In the genomic region with DNA sequence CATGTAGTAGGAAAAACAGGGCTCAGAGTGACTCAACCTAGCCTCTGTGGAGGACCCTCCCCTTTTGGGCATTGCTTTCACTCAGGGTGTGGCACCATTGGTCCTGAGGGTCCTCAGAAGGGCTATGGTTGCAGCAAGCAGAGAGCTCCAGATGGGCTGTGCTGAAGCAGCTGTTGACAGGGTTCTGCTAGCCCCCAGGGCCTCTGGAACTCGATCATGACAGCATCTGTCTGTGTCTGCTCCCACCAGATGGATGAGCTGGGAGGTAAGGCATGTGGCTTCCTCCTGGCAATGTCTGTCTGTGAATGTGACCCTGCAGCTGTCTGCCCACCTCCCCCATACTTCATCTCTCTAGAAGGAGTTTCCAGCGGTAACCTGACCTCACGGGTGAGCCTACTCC, we compare ENCODE assay signal across 16 mouse cellular contexts. TPM values are rescaled to one million over a fixed set of nuclear protein-coding genes. Genes with fewer than 3 reads are reported as not detected.
DNase-seq lines count a peak whose midpoint lies in the region; ATAC-seq lines count a peak whose summit lies in the region.
"Had no signal": no experiment of that assay in that cellular context is flagged by ENCODE, and none has a peak within 500 bp of the region (broad histone marks: within the 10 kb centered on the region; RNA-seq: fewer than 3 reads in every experiment).

No protein-coding gene starts in this region.

- H3K36me3 ChIP-seq in kidney, embryonic 15.5 days: no peaks in the 10 kb centered on the region
- no peaks in the 10 kb centered on the region for H3K36me3 ChIP-seq in embryonic facial prominence, embryonic 12.5 days
- no peaks in the 10 kb centered on the region for H3K36me3 ChIP-seq in neural tube, embryonic 11.5 days (ENCODE audit: control insufficient read depth, insufficient read depth, low read length)
- H3K36me3 ChIP-seq: intestine, embryonic 15.5 days had no signal

- no peak overlapping the region for H3K4me3 ChIP-seq in kidney, embryonic 15.5 days (replicated peaks)
- H3K4me3 ChIP-seq in embryonic facial prominence, embryonic 12.5 days: no peak overlapping the region
- no peak overlapping the region for H3K4me3 ChIP-seq in neural tube, embryonic 11.5 days (ENCODE audit: low read depth, low read length)
- H3K4me3 ChIP-seq: erythroblast, embryonic 14.5 days; intestine, embryonic 15.5 days had no signal

- H3K4me2 ChIP-seq in kidney, embryonic 15.5 days: no peak overlapping the region
- H3K4me2 ChIP-seq in embryonic facial prominence, embryonic 12.5 days (replicated peaks): no peak overlapping the region
- H3K4me2 ChIP-seq in neural tube, embryonic 11.5 days (ENCODE audit: low read depth): no peak overlapping the region
- H3K4me2 ChIP-seq: intestine, embryonic 15.5 days had no signal

- 0 out of 2 replicates have a peak, but pooled peaks cover 5% of the 10 kb centered on the region for H3K27me3 ChIP-seq in kidney, embryonic 15.5 days
- no peaks in the 10 kb centered on the region for H3K27me3 ChIP-seq in embryonic facial prominence, embryonic 12.5 days
- no peaks in the 10 kb centered on the region for H3K27me3 ChIP-seq in neural tube, embryonic 11.5 days (ENCODE audit: control insufficient read depth, insufficient read depth, low read length)
- H3K27me3 ChIP-seq: intestine, embryonic 15.5 days had no signal

- H3K9me3 ChIP-seq in kidney, embryonic 15.5 days (replicated peaks): no peaks in the 10 kb centered on the region
- no peaks in the 10 kb centered on the region for H3K9me3 ChIP-seq in embryonic facial prominence, embryonic 12.5 days
- no peaks in the 10 kb centered on the region for H3K9me3 ChIP-seq in neural tube, embryonic 11.5 days (ENCODE audit: control insufficient read depth, low read length)
- H3K9me3 ChIP-seq: intestine, embryonic 15.5 days had no signal

- H3K4me1 ChIP-seq in kidney, embryonic 15.5 days: peaks cover 8% of the 10 kb centered on the region
- H3K4me1 ChIP-seq in embryonic facial prominence, embryonic 12.5 days: peaks cover 5% of the 10 kb centered on the region; the same call in 1 of the 2 replicates
- no peaks in the 10 kb centered on the region for H3K4me1 ChIP-seq in neural tube, embryonic 11.5 days (ENCODE audit: control insufficient read depth, insufficient read depth, low read length)
- H3K4me1 ChIP-seq: intestine, embryonic 15.5 days had no signal

- ATAC-seq in kidney, embryonic 15.5 days (replicated peaks; ENCODE audit: low FRiP score): peak; percentile 90
- peak; percentile 84; the same call in 1 of the 2 replicates for ATAC-seq in embryonic facial prominence, embryonic 12.5 days (ENCODE audit: insufficient number of reproducible peaks, insufficient read depth, low FRiP score, low TSS enrichment)
- ATAC-seq in neural tube, embryonic 11.5 days (ENCODE audit: insufficient read depth, low FRiP score, low TSS enrichment): no peak
- ATAC-seq: intestine, embryonic 15.5 days; lung, postnatal 0 days; midbrain, embryonic 16.5 days had no signal

- no peak overlapping the region for H3K9ac ChIP-seq in kidney, embryonic 15.5 days
- H3K9ac ChIP-seq in embryonic facial prominence, embryonic 12.5 days: no peak overlapping the region
- H3K9ac ChIP-seq in neural tube, embryonic 11.5 days (ENCODE audit: low read length): no peak overlapping the region
- H3K9ac ChIP-seq: intestine, embryonic 15.5 days had no signal

- 0 out of 2 replicates have a peak overlapping the region, but pooled peaks have one; percentile 45 for H3K27ac ChIP-seq in kidney, embryonic 15.5 days
- H3K27ac ChIP-seq in embryonic facial prominence, embryonic 12.5 days: no peak overlapping the region
- H3K27ac ChIP-seq in neural tube, embryonic 11.5 days (ENCODE audit: low read depth, low read length): no peak overlapping the region
- H3K27ac ChIP-seq: intestine, embryonic 15.5 days had no signal

- no peak for DNase-seq in kidney, adult 9 months
- DNase-seq in embryo, embryonic 10 days (ENCODE audit: low spot score): peak; percentile 71
- peak; percentile 33 for DNase-seq in neural tube, embryonic 11.5 days (ENCODE audit: low spot score)
- DNase-seq in adrenal gland, adult 18-20 months (ENCODE audit: low spot score in 2 of 2): no peak
- DNase-seq in c-Kit-positive CD71-positive TER-119-positive erythroid progenitor cells, embryonic 14.5 days (ENCODE audit: low spot score): no peak
- DNase-seq in thymus, postnatal 0 days (ENCODE audit: low spot score): no peak
- DNase-seq: cerebellum, adult 8-10 months; left cerebral cortex, postnatal 4 days had no signal

- WGBS in kidney, embryonic 15.5 days: 7% methylated on average over 3 of the region's 3 CpGs
- WGBS in embryonic facial prominence, embryonic 12.5 days: 13% methylated on average over 3 of the region's 3 CpGs
- WGBS in neural tube, embryonic 11.5 days: 23% methylated on average over 3 of the region's 3 CpGs

RNA-seq across cellular contexts. Expression of a gene that starts 8.7 kb away (rescaled TPM):
- not detected in 2 replicates for polyA plus RNA-seq in kidney, embryonic 15.5 days (2015; fragmentation: Nextera tagmentation; extraction: Ambion mirVana)
- polyA plus RNA-seq in embryonic facial prominence, embryonic 12.5 days (2016; fragmentation: Nextera tagmentation; extraction: Ambion mirVana): 0.25 and 0.56 TPM in 2 replicates
- 0.09 TPM in 1 of 2 replicates, not detected in the other for polyA plus RNA-seq in neural tube, embryonic 11.5 days (2014; fragmentation: Nextera tagmentation; extraction: Ambion mirVana)
- total RNA-seq in adrenal gland, adult 18-20 months (2021): not detected
- polyA plus RNA-seq in thymus, postnatal 0 days (2015; fragmentation: Nextera tagmentation; extraction: Ambion mirVana): not detected in 2 replicates
- total RNA-seq: CH12.LX; left cerebral cortex, postnatal 4 days had no signal
- polyA plus RNA-seq: erythroblast, embryonic 14.5 days; heart, embryonic 14.5 days; intestine, embryonic 15.5 days; lung, postnatal 0 days; midbrain, embryonic 16.5 days had no signal

RNA-seq across cellular contexts. Expression of a gene that starts 29.0 kb away (rescaled TPM):
- polyA plus RNA-seq in kidney, embryonic 15.5 days (2015; fragmentation: Nextera tagmentation; extraction: Ambion mirVana): 0.74 and 1.2 TPM in 2 replicates
- polyA plus RNA-seq in embryonic facial prominence, embryonic 12.5 days (2016; fragmentation: Nextera tagmentation; extraction: Ambion mirVana): 4.2 and 6.4 TPM in 2 replicates
- polyA plus RNA-seq in neural tube, embryonic 11.5 days (2014; fragmentation: Nextera tagmentation; extraction: Ambion mirVana): 2.2 and 3.3 TPM in 2 replicates
- not detected for total RNA-seq in adrenal gland, adult 18-20 months (2021)
- 0.40 and 0.48 TPM in 2 replicates for polyA plus RNA-seq in thymus, postnatal 0 days (2015; fragmentation: Nextera tagmentation; extraction: Ambion mirVana)
- total RNA-seq: left cerebral cortex, postnatal 4 days had no signal
- polyA plus RNA-seq: erythroblast, embryonic 14.5 days; heart, embryonic 14.5 days; midbrain, embryonic 16.5 days had no signal

Comparison
In these comparisons a context has a peak if more than half of its experiments do, and no peak if none do; other contexts are left out.
1. DNase-seq: peak in embryo, embryonic 10 days (single experiment) and neural tube, embryonic 11.5 days (single experiment); none in kidney, adult 9 months (single experiment), adrenal gland, adult 18-20 months (0 of 2), c-Kit-positive CD71-positive TER-119-positive erythroid progenitor cells, embryonic 14.5 days (single experiment) and thymus, postnatal 0 days (single experiment).